Mouse (Mus musculus) layer of hippocampus, postnatal 14 days (tissue): ENCODE data around the gene Tmem214. TPM values are rescaled to one million over a fixed set of nuclear protein-coding genes. Genes with fewer than 3 reads are reported as not detected.

Experiments
- DNase-seq, 2 experiments: peaks; one replicate each; pipeline ENCODE4 v3.0.0; 2021 to 2022; ENCODE audit warnings: low spot score in 2 of 2, mixed read lengths in 1 of 2
- long read RNA-seq, 2 experiments: library from polyadenylated mRNA; stranded (forward); transcript quantifications; one replicate each; pipeline ENCODE4 v2.0.0; 2021
- total RNA-seq, 2 experiments: library from RNA; stranded (reverse); gene quantifications; 2 replicates each; pipeline ENCODE4 v1.2.3; 2021

The Tmem214 gene
- 10 to 100 TPM; 62.4 to 69.4 TPM for total RNA-seq
- long read RNA-seq, experiment 1, full-length matches to known transcripts = 66 of 81 reads
- long read RNA-seq, experiment 1, partial matches to known transcripts = 7 of 81 reads
- long read RNA-seq, experiment 1, other reads (novel, unspliced or antisense) = 8 of 81 reads
- long read RNA-seq, experiment 2, full-length matches to known transcripts = 64 of 82 reads
- long read RNA-seq, experiment 2, partial matches to known transcripts = 6 of 82 reads
- long read RNA-seq, experiment 2, other reads (novel, unspliced or antisense) = 12 of 82 reads

DNA sequence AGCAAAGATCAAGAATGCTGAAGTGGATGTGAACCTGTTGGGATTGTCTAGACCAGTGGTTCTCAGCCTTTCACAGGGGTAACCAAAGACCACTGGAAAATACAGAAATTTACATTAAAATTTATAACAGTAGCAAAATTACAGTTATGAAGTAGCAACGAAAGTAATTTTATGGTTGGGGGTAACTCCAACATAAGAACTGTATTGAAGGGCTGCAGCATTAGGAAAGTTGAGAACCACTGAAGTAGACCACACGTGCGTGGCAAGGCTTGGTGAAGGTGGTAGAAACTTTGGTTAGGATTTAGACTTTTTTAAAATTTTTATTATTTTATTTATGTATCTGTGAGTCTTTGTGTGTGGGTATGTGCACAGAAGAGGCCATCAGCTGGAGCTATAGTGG is at the start of gene Tmem214:
Gene Tmem214, plus strand, starts transcription at position 301 of the 400 bp plus-strand sequence.
- no peak for DNase-seq

DNA sequence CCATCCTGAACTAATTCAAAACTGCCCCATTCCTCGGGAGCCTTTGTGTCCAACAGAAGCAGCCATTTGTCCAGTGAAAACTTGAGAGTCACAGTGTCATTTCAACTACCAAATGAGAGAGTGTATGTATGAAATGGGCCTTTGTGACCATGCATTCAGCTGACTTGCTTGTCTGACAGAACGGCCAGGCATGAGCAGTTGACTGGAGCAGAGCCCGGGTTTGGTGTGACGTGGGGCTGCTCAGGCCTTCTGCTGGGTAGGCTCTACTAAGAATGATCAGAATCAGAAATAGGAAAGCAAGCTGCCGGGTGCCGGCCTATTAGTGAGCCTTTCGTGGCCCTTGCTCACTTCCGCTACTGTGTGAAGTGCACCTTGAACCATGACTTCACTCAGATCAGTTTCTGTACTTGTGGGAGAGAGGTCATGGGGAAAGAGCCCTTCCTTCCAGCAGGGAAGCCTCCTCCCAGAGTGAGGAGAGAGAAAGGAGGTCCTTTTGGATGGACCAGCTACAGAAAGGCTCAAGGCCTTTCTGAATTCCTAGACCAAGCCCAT is 49.0 kb upstream of the Tmem214 start:
- peak in 1 of 2 experiments; percentile 54 for DNase-seq

- DNase-seq = no peak
Measured at GRCm38 (mm10) chr5:30822689-30823088, 45.1 kb upstream of the Tmem214 start.

DNA sequence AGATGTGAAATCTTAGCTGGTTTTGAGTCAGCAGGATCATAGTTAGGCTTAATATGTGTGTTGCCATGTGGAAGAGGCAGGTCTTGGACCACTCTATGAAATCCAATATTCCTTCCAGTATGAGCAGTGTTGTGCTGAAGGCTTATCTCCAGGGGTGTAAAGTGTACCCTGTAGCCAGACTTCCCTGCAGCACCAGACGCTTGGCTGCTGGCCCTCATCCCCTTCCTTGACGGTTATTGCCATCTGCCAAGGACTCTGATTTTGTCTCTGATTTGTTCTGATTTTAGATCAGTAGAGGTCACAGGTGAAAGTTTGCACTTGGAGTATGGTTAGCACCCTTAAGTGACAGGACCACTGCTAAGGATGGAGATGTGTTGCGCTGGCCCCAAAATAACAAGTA is 44.7 kb upstream of the Tmem214 start:
- DNase-seq = no peak

- no peak for DNase-seq
Measured at GRCm38 (mm10) chr5:30824124-30824988, 43.5 kb upstream of the Tmem214 start.

GRCm38 (mm10) chr5:30825166-30825565 is 42.6 kb upstream of the Tmem214 start:
- no peak for DNase-seq

DNA sequence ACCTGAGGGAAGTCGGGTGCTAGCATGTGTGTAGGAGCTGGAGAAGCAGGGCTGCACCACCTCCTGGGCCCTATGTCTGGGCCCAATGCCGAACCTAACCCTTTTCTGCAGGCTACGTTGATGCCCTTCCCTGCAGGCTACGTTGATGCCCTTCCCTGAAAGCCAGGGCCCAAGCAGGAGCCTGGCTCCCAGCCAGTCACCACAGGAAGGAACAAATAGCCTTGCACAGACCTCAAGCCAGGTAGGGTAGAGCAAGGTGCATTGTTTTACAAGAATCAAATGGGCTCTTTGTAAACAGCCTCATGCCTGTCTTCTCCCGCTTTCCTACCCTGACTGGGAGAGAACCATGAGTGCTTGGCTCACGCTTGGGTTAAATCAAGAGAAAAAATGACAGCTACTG is 42.0 kb upstream of the Tmem214 start:
- DNase-seq = no peak

GRCm38 (mm10) chr5:30833416-30833815 is 34.4 kb upstream of the Tmem214 start:
- no peak for DNase-seq

DNA sequence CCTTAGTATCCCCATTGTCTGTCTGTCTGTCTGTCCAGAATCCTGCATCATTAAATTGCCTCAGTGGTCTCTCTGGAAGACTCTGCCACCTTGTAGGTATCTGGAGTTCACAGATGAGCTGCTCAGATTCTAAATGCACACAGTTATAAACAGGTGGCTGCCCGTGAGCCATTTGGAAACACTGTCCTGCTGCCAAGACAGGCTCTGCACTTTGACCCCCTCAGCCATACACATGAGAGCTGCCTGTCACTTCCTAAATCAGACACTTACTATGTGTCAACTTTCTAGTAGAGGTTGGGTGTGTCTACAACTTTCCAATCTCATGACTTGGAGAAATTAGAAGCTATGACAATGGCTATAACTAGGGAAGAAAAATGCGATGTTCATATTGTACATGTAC is 28.1 kb upstream of the Tmem214 start:
- no peak for DNase-seq

GRCm38 (mm10) chr5:30841896-30842295 is 25.9 kb upstream of the Tmem214 start:
- no peak for DNase-seq

DNA sequence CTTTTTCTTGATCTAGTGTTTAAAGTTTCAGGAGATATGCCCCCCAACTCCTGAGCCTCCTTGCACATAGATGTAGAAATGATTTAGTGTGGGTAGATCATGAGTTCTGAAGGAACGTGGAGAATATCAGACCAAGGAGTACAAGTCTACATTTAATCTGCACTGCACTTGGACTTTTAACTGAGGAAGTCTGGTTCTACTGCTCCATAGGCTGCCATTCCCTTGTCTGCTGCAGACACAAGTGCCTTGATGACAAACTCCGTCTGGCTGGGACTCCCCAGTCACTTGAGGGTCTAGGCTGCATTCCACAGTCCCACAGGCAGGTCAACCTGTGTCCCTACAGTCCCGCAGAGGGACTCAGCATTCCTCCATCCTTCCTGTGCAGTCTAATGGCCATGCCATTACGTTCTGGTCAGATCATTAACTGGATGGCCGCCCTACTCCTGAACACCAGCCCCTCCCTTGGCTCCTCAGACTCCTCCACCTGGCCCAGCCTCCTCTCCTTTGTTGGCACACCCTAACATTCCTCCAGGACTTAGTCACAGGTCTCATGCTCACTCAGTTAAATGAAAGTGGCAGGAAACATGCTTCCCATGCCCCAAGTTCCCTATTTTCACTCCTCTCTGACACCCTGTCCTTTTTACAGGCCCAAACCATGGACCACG is 17.8 kb upstream of the Tmem214 start:
- no peak for DNase-seq

DNA sequence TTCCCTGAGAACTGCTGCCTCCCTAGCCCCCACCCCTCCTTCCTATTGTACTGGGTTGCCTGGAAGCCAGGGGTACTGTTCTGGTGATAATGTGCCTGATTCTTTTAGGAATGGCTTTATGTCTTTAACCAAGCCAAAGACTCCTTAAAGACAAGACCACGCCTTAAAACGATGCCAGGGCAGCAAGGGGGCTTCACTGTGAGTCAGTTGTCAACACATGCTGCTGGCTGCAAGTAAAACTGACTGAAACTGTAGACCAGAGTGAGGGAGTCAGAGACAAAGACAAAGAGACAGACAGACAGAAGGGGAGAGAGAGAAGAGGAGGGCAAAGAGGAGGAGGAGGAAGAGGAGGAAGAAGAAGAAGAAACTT is 17.3 kb upstream of the Tmem214 start:
- no peak for DNase-seq

- DNase-seq = no peak
Measured at GRCm38 (mm10) chr5:30853522-30853921, 14.3 kb upstream of the Tmem214 start.

- no peak for DNase-seq
Measured at GRCm38 (mm10) chr5:30855674-30856073, 12.1 kb upstream of the Tmem214 start.

GRCm38 (mm10) chr5:30856124-30856523 is 11.7 kb upstream of the Tmem214 start:
- no peak for DNase-seq

DNA sequence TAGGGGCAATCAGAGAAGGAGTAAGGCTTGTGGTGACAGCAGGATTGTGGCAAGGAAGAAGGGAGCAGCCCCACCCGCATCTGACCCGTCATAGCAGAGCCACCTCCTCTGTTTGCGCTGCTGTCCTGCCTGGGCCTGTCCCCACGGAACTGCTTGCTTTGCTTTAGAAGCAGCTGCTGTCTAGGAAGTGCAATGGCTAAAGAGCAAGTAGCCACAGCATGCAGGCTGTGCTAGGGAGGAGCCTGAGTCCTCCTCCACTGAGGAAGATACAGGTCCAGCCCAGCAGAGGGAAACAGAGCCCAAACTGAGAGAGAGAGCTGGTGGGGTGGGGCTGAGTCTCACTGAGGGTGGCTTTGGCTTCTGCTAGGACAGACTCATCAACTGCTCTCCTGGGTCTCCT is 4.0 kb upstream of the Tmem214 start:
- no peak for DNase-seq

GRCm38 (mm10) chr5:30864322-30864721 is 3.5 kb upstream of the Tmem214 start:
- DNase-seq = no peak

DNA sequence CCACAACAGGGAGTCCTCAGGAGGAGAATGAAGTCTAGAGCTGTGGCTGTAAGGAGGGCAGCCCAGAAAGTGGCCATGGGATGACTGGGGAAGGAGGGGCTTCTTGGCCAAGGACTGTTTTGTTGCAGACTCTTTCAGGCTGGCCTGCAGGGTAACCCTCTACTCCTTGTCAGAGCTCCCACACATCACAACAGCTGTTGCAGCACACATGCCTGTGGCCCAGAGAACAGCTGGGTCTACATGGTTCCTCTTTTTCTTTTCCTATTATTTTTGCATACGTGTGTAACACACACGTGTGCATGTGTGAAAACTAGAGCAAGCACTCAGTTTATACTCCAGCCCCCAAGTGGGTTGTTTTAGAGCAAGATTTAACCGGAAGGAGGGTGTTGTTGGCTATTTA is 941 bp upstream of the Tmem214 start:
- no peak for DNase-seq

- no peak for DNase-seq
Measured at GRCm38 (mm10) chr5:30868981-30869380, 1.2 kb downstream of the Tmem214 start.

GRCm38 (mm10) chr5:30869405-30870130 is 1.8 kb downstream of the Tmem214 start:
- DNase-seq = peak; percentile 89 to 91

DNA sequence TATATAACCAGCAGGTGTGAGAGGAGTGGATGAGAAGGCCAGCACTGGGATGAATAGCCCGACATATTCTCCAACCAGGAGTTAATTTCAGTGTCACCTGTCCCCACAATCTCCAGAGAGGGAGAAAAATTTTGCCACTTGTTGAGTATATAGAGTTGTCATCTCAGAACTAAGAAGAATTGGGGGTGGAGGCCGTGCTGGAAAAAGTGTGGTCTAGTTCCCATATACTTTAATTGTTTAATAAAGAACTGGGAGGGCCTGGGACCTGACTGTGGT is 2.3 kb downstream of the Tmem214 start:
- DNase-seq = no peak
